Mouse (Mus musculus) mature B cell (primary cell): ENCODE data around the gene Map1lc3b.

Experiments used
- in situ Hi-C: fragments of 300-500 bp; cut with MboI; formaldehyde crosslinking; loops from 2 replicates; pipeline ENCODE4 v1.14.3; 2019

Map1lc3b gene

GRCm38 (mm10) chr8:121590203-121591177 is at the start of gene Map1lc3b:
TSS of gene Map1lc3b (plus strand) at chr8:121590361.
- in situ Hi-C loops, result loop anchor here (10.0 to 25.0 kb wide), 2 partner anchors 46 to 322 kb away; partner anchors contain the start of genes 1700018B08Rik and Slc7a5

DNA sequence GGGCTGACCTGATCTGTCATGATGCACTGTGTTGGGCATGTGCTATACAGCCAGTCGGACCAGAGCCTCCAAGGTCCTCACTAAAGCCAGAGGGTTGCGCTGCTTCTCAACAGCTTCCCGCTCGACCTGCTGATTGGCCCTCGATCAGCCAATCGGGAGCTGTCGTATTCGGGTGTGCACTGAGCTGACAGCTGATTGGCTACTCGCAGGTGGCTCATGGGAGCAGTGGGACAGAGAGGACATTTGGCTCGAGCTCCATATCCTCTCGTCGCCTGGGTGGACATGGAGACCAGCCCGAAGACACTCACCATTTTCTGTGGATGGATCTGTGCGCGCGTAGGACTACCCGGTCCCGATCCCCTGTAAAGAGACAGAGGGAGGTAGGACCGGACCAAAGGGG is 48.3 kb upstream of the Map1lc3b start:
- in situ Hi-C loops, result loop anchor here (10.0 kb wide), 1 partner anchor 53 kb away; the partner anchor contains the start of gene Map1lc3b

- in situ Hi-C loops, result loop anchor here (10.0 kb wide), 1 partner anchor 52 kb away; the partner anchor contains the start of gene Map1lc3b
Observed at GRCm38 (mm10) chr8:121542901-121543300, 47.3 kb upstream of the Map1lc3b start.

DNA sequence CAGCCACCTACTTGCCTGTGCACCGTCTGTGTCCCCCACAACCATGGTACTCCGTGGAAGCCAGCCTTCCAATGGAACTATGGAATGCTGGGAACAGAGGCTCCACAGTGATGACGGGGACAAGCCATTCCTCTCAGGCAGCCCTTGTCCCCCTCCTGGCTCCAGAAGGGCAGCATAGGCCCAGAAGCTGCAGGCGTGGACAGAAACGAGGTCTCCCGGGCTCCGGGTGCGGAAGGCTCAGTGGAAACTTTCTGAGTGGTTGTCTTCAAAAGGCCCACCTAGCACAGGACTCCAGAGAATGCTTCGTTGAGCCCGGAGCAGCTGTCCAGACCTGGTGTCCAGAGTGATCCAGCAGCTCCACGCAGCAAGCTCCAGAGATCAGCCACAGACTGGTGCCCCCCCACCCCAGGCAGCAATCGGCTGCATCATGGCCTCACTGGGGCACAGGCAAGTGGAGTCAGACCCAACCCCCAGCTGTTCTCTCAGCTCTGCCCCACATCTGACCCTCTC is 45.8 kb upstream of the Map1lc3b start, which contains the start of gene 1700018B08Rik:
Gene 1700018B08Rik, minus strand, starts transcription at position 45 of the 510 bp plus-strand sequence.
- in situ Hi-C loops, result loop anchor here (10.0 kb wide), 1 partner anchor 50 kb away; the partner anchor contains the start of gene Map1lc3b

DNA sequence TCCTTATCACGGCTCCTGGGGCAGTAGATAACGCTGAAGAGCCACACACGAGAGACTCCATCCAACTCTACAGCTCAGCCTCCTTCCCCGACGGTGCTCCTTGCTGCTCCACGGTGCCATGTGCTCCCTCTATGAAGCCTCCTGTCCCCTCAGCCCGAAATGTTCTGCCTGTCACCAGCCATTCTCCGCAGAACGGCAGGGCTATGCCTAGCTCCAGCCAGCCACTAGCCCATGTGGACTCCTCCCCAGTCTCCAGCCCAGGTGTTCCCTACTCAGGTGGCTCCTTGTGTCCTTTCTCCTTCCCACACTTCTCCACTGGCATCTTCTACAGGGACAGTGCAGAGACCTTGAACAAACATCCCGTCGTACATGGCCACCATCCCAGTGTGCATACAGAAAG is 45.2 kb upstream of the Map1lc3b start:
- in situ Hi-C loops, result loop anchor here (10.0 kb wide), 1 partner anchor 50 kb away; the partner anchor contains the start of gene Map1lc3b

DNA sequence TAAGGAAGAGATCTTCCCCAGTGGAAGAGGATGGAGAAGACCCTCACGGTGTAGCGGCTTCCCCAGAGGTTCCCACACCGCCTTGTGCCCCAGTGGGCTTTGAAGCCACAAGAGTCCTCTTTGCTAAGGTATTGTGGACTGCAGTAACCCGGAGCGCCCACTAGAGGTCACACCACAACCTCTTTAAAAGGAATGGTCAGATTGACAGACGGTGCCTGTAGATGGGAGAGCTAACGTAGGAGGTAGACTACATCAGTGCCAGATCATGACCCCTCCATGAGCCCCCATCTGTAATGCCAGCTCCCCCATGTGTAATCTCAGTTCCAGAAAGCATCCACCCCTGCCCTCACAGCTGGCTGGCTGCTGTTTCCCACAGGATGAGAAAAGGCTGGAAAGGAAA is 43.0 kb upstream of the Map1lc3b start:
- in situ Hi-C loops, result loop anchor here (10.0 kb wide), 1 partner anchor 48 kb away; the partner anchor contains the start of gene Map1lc3b

- in situ Hi-C loops, result no loop called here
Observed at GRCm38 (mm10) chr8:121550056-121550455, 40.1 kb upstream of the Map1lc3b start.

DNA sequence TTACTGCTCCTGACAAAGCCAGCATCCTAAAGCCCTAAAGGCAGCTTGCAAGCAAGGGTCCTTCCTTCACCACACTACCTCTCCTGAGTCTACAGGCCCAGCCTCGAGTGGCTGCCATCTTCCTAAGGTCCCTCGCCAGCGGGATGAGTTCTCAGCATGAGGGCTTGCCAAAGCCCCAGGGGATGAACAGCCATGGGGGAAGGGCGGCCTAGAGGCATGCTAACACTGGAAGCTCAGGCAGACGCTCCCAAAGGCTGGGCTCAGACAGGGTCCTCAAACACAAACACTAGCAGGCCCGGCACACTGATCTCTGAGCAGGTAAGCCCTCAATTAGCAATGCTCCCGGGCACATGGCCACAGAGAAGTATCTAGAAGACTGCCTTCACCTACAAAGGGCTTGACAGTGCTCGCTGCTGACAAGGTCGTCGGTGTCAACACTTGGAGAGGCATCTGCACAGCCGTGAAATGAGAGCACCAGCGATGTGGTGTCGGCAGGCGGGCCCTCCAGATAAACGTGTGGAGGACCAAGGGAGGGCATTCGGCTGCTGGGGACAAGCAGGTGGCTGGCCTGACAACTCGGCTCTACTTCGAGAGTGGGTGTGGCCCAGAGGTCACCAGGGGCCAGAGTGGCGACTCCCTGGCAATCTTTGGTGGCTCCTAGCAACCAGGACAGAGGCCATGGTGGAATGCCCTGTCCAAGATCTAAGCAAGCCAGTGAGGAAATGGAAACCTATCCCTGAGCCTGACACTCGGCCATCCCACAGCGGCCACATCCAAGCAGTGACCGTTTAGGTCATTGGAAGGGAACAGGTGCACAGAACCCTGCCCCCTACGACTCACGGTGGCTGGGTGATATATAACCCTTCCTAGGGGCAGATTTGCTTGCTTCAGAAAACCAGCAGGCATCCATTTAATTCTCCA is 38.8 kb upstream of the Map1lc3b start:
- in situ Hi-C loops, result no loop called here

DNA sequence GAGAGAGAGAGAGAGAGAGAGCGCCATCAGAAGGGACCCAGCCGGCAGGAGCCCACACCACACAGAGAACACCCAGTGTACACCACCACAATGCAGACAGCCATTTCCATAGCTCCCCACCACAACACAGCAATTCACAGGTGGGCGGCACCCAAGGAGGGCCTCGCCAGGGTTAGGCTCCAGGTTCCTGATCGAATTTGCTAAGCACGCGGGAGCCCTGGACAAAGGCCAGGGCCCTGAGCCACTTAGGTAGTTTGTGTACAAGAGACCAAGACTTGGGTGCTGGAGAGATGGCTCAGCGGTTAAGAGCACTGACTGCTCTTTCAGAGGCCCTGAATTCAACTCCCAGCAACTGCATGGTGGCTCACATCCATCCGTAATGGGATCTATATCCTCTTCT is 37.7 kb upstream of the Map1lc3b start:
- in situ Hi-C loops, result no loop called here

GRCm38 (mm10) chr8:121553831-121554475 is 36.2 kb upstream of the Map1lc3b start:
- in situ Hi-C loops, result no loop called here

DNA sequence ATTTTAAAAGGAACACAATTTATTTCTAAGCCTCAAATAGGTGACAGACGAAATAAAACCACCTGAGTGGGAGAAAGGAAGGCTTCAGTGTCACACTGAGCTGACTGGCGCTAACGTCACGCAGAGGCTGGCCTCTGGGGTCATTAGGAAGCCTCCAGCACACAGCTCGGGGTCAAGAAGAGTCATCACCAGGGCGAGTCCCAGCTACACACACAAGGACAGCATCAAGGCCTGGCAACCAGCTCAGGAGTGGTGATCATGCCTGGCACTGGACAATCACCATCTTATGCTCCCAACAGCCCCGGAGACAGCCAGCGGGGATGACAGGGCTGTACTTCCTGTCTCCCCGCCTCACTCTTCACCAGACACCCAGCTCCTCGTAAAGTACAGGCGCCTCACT is 32.4 kb upstream of the Map1lc3b start:
- in situ Hi-C loops, result no loop called here

GRCm38 (mm10) chr8:121558538-121558937 is 31.6 kb upstream of the Map1lc3b start:
- in situ Hi-C loops, result no loop called here

- in situ Hi-C loops, result no loop called here
Observed at GRCm38 (mm10) chr8:121559801-121560200, 30.4 kb upstream of the Map1lc3b start.

- in situ Hi-C loops, result no loop called here
Observed at GRCm38 (mm10) chr8:121560432-121561100, 29.6 kb upstream of the Map1lc3b start.

DNA sequence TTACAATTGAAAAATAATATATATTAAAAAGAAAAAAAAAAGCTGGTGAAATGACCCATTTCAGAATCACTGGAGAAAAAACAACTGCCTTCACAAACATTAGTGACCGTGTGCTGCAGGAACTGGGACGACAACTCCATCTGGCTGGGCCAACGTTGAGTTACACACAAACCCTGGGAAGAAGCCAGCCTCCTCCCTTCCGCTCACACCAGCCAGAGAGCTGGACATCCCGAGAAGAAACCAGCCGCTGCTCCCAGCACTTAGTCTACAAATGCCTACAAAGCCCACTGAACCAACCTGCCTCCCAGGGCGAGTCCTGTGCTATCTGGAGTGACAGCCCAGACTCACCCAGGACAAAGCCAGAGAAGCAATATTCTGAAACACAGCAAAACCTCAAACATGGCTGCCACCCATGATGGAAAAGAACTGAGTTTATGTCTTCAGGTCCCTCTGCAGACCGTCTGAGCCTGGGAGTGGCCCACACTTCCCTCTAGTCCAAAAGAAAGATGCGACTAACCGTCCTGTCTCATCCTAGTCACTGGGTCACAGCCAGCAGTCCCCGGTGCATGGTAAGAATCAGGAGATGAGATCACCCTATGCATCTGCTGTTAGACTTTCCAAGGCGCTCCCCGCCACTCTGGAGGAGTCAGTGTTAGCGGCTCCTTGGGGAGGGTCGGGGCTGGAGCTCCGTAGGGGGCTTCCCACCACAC is 28.4 kb upstream of the Map1lc3b start:
- in situ Hi-C loops, result no loop called here

GRCm38 (mm10) chr8:121562941-121563351 is 27.2 kb upstream of the Map1lc3b start:
- in situ Hi-C loops, result no loop called here

DNA sequence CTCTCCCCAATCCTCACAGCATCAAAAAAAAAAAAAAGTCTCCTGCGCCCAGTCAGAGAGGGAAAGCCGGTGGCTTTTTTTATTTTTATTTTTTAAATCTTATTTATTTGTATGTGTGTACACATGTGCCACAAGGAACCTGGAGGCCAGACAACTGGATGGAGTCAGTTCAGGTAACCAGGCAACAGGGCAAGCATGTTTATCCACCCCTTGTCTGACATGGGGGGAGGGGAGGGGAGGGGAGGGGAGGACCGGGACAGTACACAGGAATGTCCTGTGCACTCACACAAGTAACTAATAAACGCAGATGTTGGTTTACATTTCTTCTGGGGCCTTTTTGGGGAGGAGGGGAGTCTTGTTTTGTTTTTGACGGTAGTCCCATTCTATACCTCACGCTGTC is 26.5 kb upstream of the Map1lc3b start:
- in situ Hi-C loops, result no loop called here

DNA sequence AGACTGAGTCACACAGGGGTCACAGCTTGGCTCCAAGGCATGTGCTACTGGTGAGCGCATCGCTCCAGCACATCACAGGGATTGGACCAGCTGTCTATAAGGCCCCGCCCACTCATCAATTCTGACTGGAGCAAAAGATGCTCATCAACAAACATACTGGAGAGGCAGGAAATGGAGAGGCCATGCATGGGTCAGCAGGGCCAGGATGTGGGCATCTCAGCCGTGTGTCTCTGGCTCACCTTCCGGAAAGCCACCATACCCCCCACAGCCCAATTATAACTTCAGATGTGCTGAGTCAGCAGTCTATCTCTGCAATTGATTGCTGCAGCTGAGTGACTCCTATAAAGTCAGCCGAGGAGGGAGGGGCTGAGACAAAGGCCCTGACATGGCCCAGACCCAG is 21.8 kb upstream of the Map1lc3b start:
- in situ Hi-C loops, result no loop called here

DNA sequence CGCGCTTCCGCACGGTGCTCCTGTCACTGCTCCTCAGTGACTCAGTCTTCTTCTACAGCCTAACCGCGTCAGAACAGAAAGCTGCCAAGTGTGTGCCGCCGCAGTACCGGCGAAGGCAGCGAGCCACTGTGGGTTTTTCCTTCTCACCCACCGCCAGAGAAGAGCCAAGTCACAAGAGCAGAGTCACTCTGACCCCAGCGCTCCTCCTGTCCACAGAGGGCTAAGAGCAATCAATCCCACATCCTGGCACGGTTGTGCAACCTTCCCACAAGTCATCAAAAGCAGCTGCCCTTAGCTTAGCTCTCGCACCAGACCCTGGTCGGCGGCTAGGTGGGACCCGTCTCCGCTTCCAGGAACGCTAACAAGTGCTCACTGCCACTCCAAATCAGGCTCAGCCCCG is 19.8 kb upstream of the Map1lc3b start:
- in situ Hi-C loops, result no loop called here

DNA sequence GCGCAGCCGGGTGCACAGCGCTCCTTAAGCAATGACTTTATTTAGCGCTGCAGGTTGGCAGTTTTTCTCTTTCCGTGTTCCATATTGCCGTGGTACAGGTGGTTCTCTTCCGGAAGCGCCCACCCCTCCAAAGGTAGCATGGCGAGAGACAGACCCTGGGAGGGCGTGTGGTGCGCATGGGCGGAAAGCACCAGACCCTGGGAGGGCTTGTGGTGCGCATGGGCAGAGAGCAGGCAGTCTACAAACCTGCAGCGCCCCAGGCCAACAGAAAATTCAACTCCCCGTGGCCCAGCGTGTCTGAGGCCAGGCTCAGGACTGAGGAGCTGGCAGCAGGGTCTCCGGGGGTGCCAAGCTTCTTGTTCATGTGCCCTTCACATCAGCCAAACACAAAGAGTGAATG is 19.4 kb upstream of the Map1lc3b start:
- in situ Hi-C loops, result no loop called here
